Mouse (Mus musculus): ENCODE data around the gene Stk16.

- TF ChIP-seq CTCF (IDR thresholded peaks at IDR 0.05; ENCODE audit: low read depth) (peak; percentile 79), EP300 (IDR thresholded peaks at IDR 0.05; ENCODE audit: low read depth) (no peak)
These were observed 24.0 kb downstream of the Stk16 start for GRCm38 (mm10) chr1:75234606-75235005.

All from heart, postnatal 0 days (tissue).